Mouse (Mus musculus) kidney, postnatal 0 days (tissue): Measurements from ENCODE around the gene Zfp658. TPM values are rescaled to one million over a fixed set of nuclear protein-coding genes. Genes with fewer than 3 reads are reported as not detected.

Source experiments
- ATAC-seq: fragments of 200-750 bp; cut with Nextera tagmentation; replicated peaks from 2 replicates; pipeline ENCODE4 v1.8.0; 2017; ENCODE audit warnings: low read depth, moderate number of reproducible peaks, moderate TSS enrichment, moderate library complexity; ENCODE audit not compliant: low FRiP score
- DNase-seq: peaks from one replicate; pipeline ENCODE4 v3.0.0-alpha.2; 2016; ENCODE audit warnings: low spot score
- H3K27ac ChIP-seq: fragments of 300-500 bp; sonication (generic); 2 replicates; pipeline ENCODE4 v1.5.1; 2014; ENCODE audit warnings: mild to moderate bottlenecking
- H3K27me3 ChIP-seq: fragments of 300-500 bp; sonication (generic); 2 replicates; pipeline ENCODE4 v1.6.1; 2014; ENCODE audit warnings: low read length, mixed read lengths; ENCODE audit not compliant: insufficient read depth
- H3K36me3 ChIP-seq: fragments of 300-500 bp; sonication (generic); 2 replicates; pipeline ENCODE4 v1.6.1; 2014; ENCODE audit warnings: low read length, mixed read lengths; ENCODE audit not compliant: insufficient read depth
- H3K4me1 ChIP-seq: fragments of 300-500 bp; sonication (generic); replicated peaks from 2 replicates; pipeline ENCODE4 v1.6.1; 2014; ENCODE audit warnings: antibody characterized with exemption, low read length, mixed read lengths; ENCODE audit not compliant: insufficient read depth
- H3K4me2 ChIP-seq: fragments of 300-500 bp; sonication (generic); 2 replicates; pipeline ENCODE4 v1.6.1; 2014; ENCODE audit warnings: mild to moderate bottlenecking, low read length, moderate library complexity, mixed read lengths
- H3K4me3 ChIP-seq: fragments of 300-500 bp; sonication (generic); replicated peaks from 2 replicates; pipeline ENCODE4 v1.5.1; 2014; ENCODE audit warnings: low read depth, low read length
- H3K9ac ChIP-seq: fragments of 300-500 bp; sonication (generic); 2 replicates; pipeline ENCODE4 v1.6.1; 2014; ENCODE audit warnings: low read depth, low read length
- H3K9me3 ChIP-seq: fragments of 300-500 bp; sonication (generic); replicated peaks from 2 replicates; pipeline ENCODE4 v1.6.1; 2016; ENCODE audit warnings: low read length, inconsistent platforms, mixed read lengths
- CTCF ChIP-seq: IDR thresholded peaks from 2 replicates; pipeline ENCODE4 v1.5.1; 2016; ENCODE audit warnings: antibody characterized with exemption, low read depth, mild to moderate bottlenecking, moderate library complexity
- WGBS: fragments of 180-500 bp; shearing (Covaris S2); extraction: QIAGEN DNeasy Blood & Tissue Kit; methylation state at CpG from one replicate; pipeline ENCODE4 v1.1.7; 2014; 5-methylcytosine and 5-hydroxymethylcytosine counted together
- polyA plus RNA-seq: library from polyadenylated mRNA; unstranded; fragments of >200 nt; fragmentation: Nextera tagmentation; extraction: Ambion mirVana; gene quantifications from 2 replicates; pipeline ENCODE4 v1.2.1, GENCODE M21; 2015

The Zfp658 gene
- polyA plus RNA-seq, 1 experiment from 2014 or later: 1.8 TPM

GRCm38 (mm10) chr7:43607743-43608287, 45.8 kb downstream of the Zfp658 start:
- Histone ChIP-seq H3K9ac (no peak overlapping the region), H3K4me1 (no peaks in the 10 kb centered on the region; the same call in 1 of the 2 replicates), H3K9me3 (no peaks in the 10 kb centered on the region), H3K4me2 (no peak overlapping the region; the same call in 1 of the 2 replicates), H3K27me3 (no peaks in the 10 kb centered on the region), H3K27ac (no peak overlapping the region), H3K4me3 (no peak overlapping the region), H3K36me3 (no peaks in the 10 kb centered on the region)
- DNase-seq (no peak), ATAC-seq (no peak)
- WGBS: 34% methylated on average over 5 of the region's 5 CpGs
- no peak for TF ChIP-seq CTCF

- H3K27me3 ChIP-seq: no peaks in the 10 kb centered on the region
- DNase-seq (no peak), ATAC-seq (no peak)
- no peaks in the 10 kb centered on the region; the same call in 1 of the 2 replicates for H3K4me1 ChIP-seq
- WGBS: 70% methylated on average over 7 of the region's 7 CpGs
- no peak for TF ChIP-seq CTCF
- H3K4me2 ChIP-seq: no peak overlapping the region
- no peak overlapping the region for H3K27ac ChIP-seq
- no peaks in the 10 kb centered on the region for H3K36me3 ChIP-seq
- H3K9me3 ChIP-seq: no peaks in the 10 kb centered on the region
- H3K9ac ChIP-seq: no peak overlapping the region
- no peak overlapping the region for H3K4me3 ChIP-seq
Observed at GRCm38 (mm10) chr7:43608316-43608824, 46.3 kb downstream of the Zfp658 start.

DNA sequence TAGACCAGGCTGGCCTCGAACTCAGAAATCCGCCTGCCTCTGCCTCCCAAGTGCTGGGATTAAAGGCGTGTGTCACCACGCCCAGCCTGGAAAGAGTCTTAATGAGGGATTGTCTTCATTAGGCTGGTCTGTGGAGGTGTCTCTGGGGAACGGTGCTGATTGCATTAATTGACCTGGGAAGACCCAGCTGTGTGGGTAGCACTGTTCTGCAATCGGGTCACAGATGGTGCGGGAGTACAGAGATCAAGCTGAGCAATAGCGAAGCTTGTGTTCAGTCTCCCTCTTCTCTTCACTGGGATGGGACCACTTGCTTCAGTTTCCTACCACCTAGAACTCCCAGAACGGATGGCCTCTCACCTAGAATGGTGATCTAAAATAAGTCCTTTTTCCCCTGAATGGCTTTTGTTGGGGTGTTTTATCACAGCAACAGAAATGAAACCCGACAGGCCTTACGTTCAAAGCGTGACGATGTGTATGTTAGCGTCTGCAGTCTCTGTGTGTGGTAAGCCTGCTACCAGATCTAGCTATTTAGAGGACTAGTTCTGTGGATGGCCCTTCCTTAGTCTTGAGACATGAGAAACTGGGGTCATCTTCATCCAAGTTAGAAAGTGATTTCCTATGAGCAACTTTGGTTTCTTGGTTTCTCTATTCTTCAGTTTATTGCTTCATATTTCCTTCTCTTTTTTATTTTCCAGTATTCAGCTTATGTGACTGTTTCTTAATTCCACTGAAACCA, 51.9 kb downstream of the Zfp658 start:
- no peak for ATAC-seq
- DNase-seq: no peak
- H3K27ac ChIP-seq: no peak overlapping the region
- H3K9ac ChIP-seq: no peak overlapping the region
- no peaks in the 10 kb centered on the region for H3K4me1 ChIP-seq
- no peaks in the 10 kb centered on the region for H3K9me3 ChIP-seq
- no peaks in the 10 kb centered on the region for H3K36me3 ChIP-seq
- no peaks in the 10 kb centered on the region for H3K27me3 ChIP-seq
- H3K4me3 ChIP-seq: no peak overlapping the region
- TF ChIP-seq CTCF: no peak
- no peak overlapping the region for H3K4me2 ChIP-seq
- WGBS: 86% methylated on average over 14 of the region's 14 CpGs

GRCm38 (mm10) chr7:43622927-43623326, 60.9 kb downstream of the Zfp658 start:
- 67% methylated on average over 7 of the region's 7 CpGs for WGBS

GRCm38 (mm10) chr7:43623819-43624218, 61.8 kb downstream of the Zfp658 start:
- DNase-seq (no peak), ATAC-seq (no peak)
- H3K36me3 ChIP-seq: no peaks in the 10 kb centered on the region
- no peaks in the 10 kb centered on the region for H3K4me1 ChIP-seq
- H3K27ac ChIP-seq: no peak overlapping the region
- H3K9ac ChIP-seq: no peak overlapping the region
- no peaks in the 10 kb centered on the region for H3K9me3 ChIP-seq
- H3K4me2 ChIP-seq: no peak overlapping the region
- no peak overlapping the region for H3K4me3 ChIP-seq
- no peak for TF ChIP-seq CTCF
- no peaks in the 10 kb centered on the region for H3K27me3 ChIP-seq
- 3% methylated on average over 10 of the region's 10 CpGs for WGBS

More at GRCm38 (mm10) chr7:43622927-43623326, 60.9 kb downstream of the Zfp658 start:
- Histone ChIP-seq H3K27me3 (no peaks in the 10 kb centered on the region), H3K36me3 (no peaks in the 10 kb centered on the region), H3K4me3 (no peak overlapping the region), H3K27ac (no peak overlapping the region), H3K4me1 (no peaks in the 10 kb centered on the region), H3K4me2 (no peak overlapping the region), H3K9ac (no peak overlapping the region), H3K9me3 (no peaks in the 10 kb centered on the region)
- DNase-seq (no peak), ATAC-seq (no peak)
- no peak for TF ChIP-seq CTCF

Other genes starting within 250 kb of the Zfp658 start
- gene Zfp715, start 249.0 kb upstream of the Zfp658 start, polyA plus RNA-seq: 11.8 and 12.8 TPM in 2 replicates
- gene Siglecf, start 210.9 kb upstream of the Zfp658 start, polyA plus RNA-seq: not detected in 2 replicates
- gene Siglecg, start 154.1 kb upstream of the Zfp658 start, polyA plus RNA-seq: 2.1 and 2.3 TPM in 2 replicates
- gene Lim2, start 134.6 kb upstream of the Zfp658 start, polyA plus RNA-seq: not detected in 2 replicates
- gene Nkg7, start 125.2 kb upstream of the Zfp658 start, polyA plus RNA-seq: 0.20 and 0.49 TPM in 2 replicates
- 0.18 TPM in 1 of 2 replicates, not detected in the other for gene Cldnd2, start 121.5 kb upstream of the Zfp658 start, polyA plus RNA-seq
- 575 and 604 TPM in 2 replicates for gene Etfb, start 118.2 kb upstream of the Zfp658 start, polyA plus RNA-seq
- 0.24 and 0.29 TPM in 2 replicates for gene Gm45233, start 118.1 kb upstream of the Zfp658 start, polyA plus RNA-seq
- 4.7 and 6.7 TPM in 2 replicates for gene Vsig10l, start 99.1 kb upstream of the Zfp658 start, polyA plus RNA-seq
- 0.25 and 0.29 TPM in 2 replicates for gene Iglon5, start 72.2 kb upstream of the Zfp658 start, polyA plus RNA-seq
- not detected in 2 replicates for gene 4931406B18Rik, start 56.3 kb upstream of the Zfp658 start, polyA plus RNA-seq
- gene Cd33, start 17.8 kb upstream of the Zfp658 start, polyA plus RNA-seq: 0.75 and 1.2 TPM in 2 replicates
- gene Zfp719, start 17.4 kb downstream of the Zfp658 start, polyA plus RNA-seq: 7.8 and 9.3 TPM in 2 replicates
- 0.08 TPM in 1 of 2 replicates, not detected in the other for gene Zfp819, start 44.9 kb downstream of the Zfp658 start, polyA plus RNA-seq
- gene Ceacam18, start 72.5 kb downstream of the Zfp658 start, polyA plus RNA-seq: not detected in 2 replicates
- gene Siglece, start 97.9 kb downstream of the Zfp658 start, polyA plus RNA-seq: 0.59 and 0.68 TPM in 2 replicates
- gene Ctu1, start 109.8 kb downstream of the Zfp658 start, polyA plus RNA-seq: 12.5 and 13.5 TPM in 2 replicates
- not detected in 2 replicates for gene Klk14, start 128.2 kb downstream of the Zfp658 start, polyA plus RNA-seq
- 0.14 and 0.17 TPM in 2 replicates for gene Klk13, start 150.3 kb downstream of the Zfp658 start, polyA plus RNA-seq
- gene Klk12, start 206.6 kb downstream of the Zfp658 start, polyA plus RNA-seq: not detected in 2 replicates
- gene Klk11, start 212.3 kb downstream of the Zfp658 start, polyA plus RNA-seq: 0.18 TPM in 1 of 2 replicates, not detected in the other
- 0.46 and 0.51 TPM in 2 replicates for gene Klk10, start 218.8 kb downstream of the Zfp658 start, polyA plus RNA-seq
- gene Klk9, start 229.6 kb downstream of the Zfp658 start, polyA plus RNA-seq: 0.08 and 0.18 TPM in 2 replicates
- gene Klk8, start 235.3 kb downstream of the Zfp658 start, polyA plus RNA-seq: 23.1 and 26.8 TPM in 2 replicates
- 0.14 TPM in 1 of 2 replicates, not detected in the other for gene Klk7, start 249.0 kb downstream of the Zfp658 start, polyA plus RNA-seq